Comparison of ENCODE assay signal across 9 mouse cellular contexts in the genomic region with DNA sequence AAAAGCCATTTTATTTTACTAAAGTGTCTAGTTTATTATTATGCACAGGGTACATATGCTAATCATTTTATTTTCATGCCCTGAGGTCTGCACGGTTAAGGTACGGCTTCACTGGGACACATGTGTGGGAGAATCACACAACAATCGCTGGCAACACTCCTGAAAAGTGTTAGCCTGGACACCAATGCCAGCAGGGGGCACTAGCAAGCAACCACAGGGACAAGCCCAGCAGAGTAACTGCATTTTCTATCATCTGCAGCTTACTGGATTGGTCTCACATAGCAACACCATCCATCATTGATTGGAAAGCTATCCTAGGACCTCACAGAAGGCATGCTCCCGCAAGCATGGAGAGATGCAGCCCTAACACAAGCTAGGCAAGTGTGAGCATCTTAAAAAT. TPM values are rescaled to one million over a fixed set of nuclear protein-coding genes. Genes with fewer than 3 reads are reported as not detected.
DNase-seq lines count a peak whose midpoint lies in the region; ATAC-seq and TF ChIP-seq lines count a peak whose summit lies in the region.
"Had no signal": no experiment of that assay in that cellular context is flagged by ENCODE, and none has a peak within 500 bp of the region (broad histone marks: within the 10 kb centered on the region; RNA-seq: fewer than 3 reads in every experiment).

No protein-coding gene starts in this region.

- H3K9me3 ChIP-seq in lung, embryonic 14.5 days (ENCODE audit: low read depth, low read length): no peaks in the 10 kb centered on the region

- no peaks in the 10 kb centered on the region for H3K27me3 ChIP-seq in thymus, adult 2 months (ENCODE audit: control insufficient read depth, insufficient read depth, low read length)
- H3K27me3 ChIP-seq in lung, embryonic 14.5 days (ENCODE audit: insufficient read depth, low read length): no peaks in the 10 kb centered on the region

- H3K36me3 ChIP-seq in thymus, adult 2 months (ENCODE audit: control insufficient read depth, insufficient read depth, low read length): no peaks in the 10 kb centered on the region
- no peaks in the 10 kb centered on the region for H3K36me3 ChIP-seq in lung, embryonic 14.5 days (ENCODE audit: insufficient read depth)

- ATAC-seq in lung, embryonic 14.5 days (ENCODE audit: insufficient read depth): no peak; the same call in 1 of the 2 replicates
- no peak for ATAC-seq in monocyte, adult 5-6 weeks (replicated peaks; ENCODE audit: insufficient number of reproducible peaks, low FRiP score, low TSS enrichment, poor library complexity, severe bottlenecking)

- H3K27ac ChIP-seq in thymus, adult 2 months (ENCODE audit: control insufficient read depth, insufficient read depth, low read length): no peak overlapping the region
- no peak overlapping the region for H3K27ac ChIP-seq in lung, embryonic 14.5 days (ENCODE audit: low read depth)

- DNase-seq in thymus, adult 2 months: peak; percentile 41
- no peak for DNase-seq in thymus, adult 18-20 months
- peak; percentile 51 for DNase-seq in cerebellum, adult 8-10 months
- peak; percentile 25 to 85 for DNase-seq in frontal cortex, adult 2 months (ENCODE audit: extremely low spot score in 1 of 2, low spot score in 1 of 2)
- peak; percentile 67 for DNase-seq in layer of hippocampus, adult 11-12 months (ENCODE audit: low spot score)
- DNase-seq in lung, embryonic 14.5 days: peak; percentile 84
- DNase-seq in retina, postnatal 1 day: peak; percentile 75

- H3K9ac ChIP-seq in lung, embryonic 14.5 days: no peak overlapping the region

- H3K4me1 ChIP-seq in thymus, adult 2 months (replicated peaks; ENCODE audit: control insufficient read depth, insufficient read depth, low read length): no peaks in the 10 kb centered on the region
- no peaks in the 10 kb centered on the region for H3K4me1 ChIP-seq in lung, embryonic 14.5 days (ENCODE audit: insufficient read depth)

- H3K4me3 ChIP-seq in thymus, adult 2 months (ENCODE audit: control insufficient read depth, insufficient read depth, low read length): no peak overlapping the region
- H3K4me3 ChIP-seq in lung, embryonic 14.5 days (ENCODE audit: low read depth, low read length): no peak overlapping the region
- H3K4me3 ChIP-seq: erythroblast, embryonic 14.5 days had no signal

- no peak overlapping the region for H3K4me2 ChIP-seq in lung, embryonic 14.5 days

- 50% methylated on average over 4 of the region's 4 CpGs for WGBS in thymus, adult 2 months
- WGBS in lung, embryonic 14.5 days: 31% methylated on average over 4 of the region's 4 CpGs

- TF ChIP-seq CTCF in thymus, adult 2 months (IDR thresholded peaks at IDR 0.05; ENCODE audit: borderline replicate concordance, control insufficient read depth, extremely low read depth, insufficient read depth, low read length, poor library complexity): peak; percentile 44; the same call in 1 of the 2 replicates
- TF ChIP-seq CTCF in lung, embryonic 14.5 days (IDR thresholded peaks at IDR 0.05; ENCODE audit: low read depth): peak; percentile 91

- no peak for TF ChIP-seq POLR2A in thymus, adult 2 months (IDR thresholded peaks at IDR 0.05; ENCODE audit: control insufficient read depth, extremely low read depth, insufficient read depth, low read length, poor library complexity)

RNA-seq across cellular contexts. Expression of a gene that starts 20.8 kb away (rescaled TPM):
- 16.2 and 20.3 TPM in 2 replicates for polyA plus RNA-seq in thymus, adult 2 months (2012; rRNA removed)
- polyA plus RNA-seq in frontal cortex, adult 2 months (2012; rRNA removed): 22.9 and 23.1 TPM in 2 replicates
- 83.2 and 87.0 TPM in 2 replicates for polyA plus RNA-seq in lung, embryonic 14.5 days (2014; fragmentation: Nextera tagmentation; extraction: Ambion mirVana)
- 68.1 to 85.3 TPM (median 72.9 TPM) in 3 replicates for total RNA-seq in monocyte, adult 5-6 weeks (2017)

Comparison
In these comparisons a context has a peak if more than half of its experiments do, and no peak if none do; other contexts are left out.
1. DNase-seq: peak in thymus, adult 2 months (single experiment), cerebellum, adult 8-10 months (single experiment), frontal cortex, adult 2 months (2 of 2), layer of hippocampus, adult 11-12 months (single experiment), lung, embryonic 14.5 days (single experiment) and retina, postnatal 1 day (single experiment); none in thymus, adult 18-20 months (0 of 2).